14 mouse cellular contexts compared by ENCODE assay signal in the genomic region with DNA sequence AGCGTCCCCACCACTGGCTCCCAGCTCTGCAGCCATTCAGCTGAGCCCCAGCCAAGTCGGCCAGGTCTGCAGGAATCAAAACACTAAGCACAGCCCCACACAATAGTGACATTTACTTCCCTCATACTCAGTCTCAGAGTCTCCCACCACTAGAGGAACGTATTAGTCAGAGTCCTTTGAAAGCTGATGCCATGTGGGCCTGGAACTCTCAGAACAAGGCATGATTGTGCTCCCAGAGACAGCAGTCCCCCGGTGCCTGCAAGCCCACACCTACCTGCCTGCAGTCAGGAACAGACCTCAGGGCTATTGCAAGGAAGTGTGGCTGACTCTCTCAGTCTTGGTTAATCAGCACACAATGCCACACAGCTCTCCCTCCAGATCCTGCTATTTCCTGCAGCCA.
DNase-seq lines count a peak whose midpoint lies in the region; ATAC-seq and TF ChIP-seq lines count a peak whose summit lies in the region.
"Had no signal": no experiment of that assay in that cellular context is flagged by ENCODE, and none has a peak within 500 bp of the region (broad histone marks: within the 10 kb centered on the region; RNA-seq: fewer than 3 reads in every experiment).

No protein-coding gene starts in this region.

- H3K4me3 ChIP-seq in forebrain, embryonic 10.5 days: no peak overlapping the region
- H3K4me3 ChIP-seq in forebrain, embryonic 12.5 days (replicated peaks): no peak overlapping the region
- H3K4me3 ChIP-seq in embryonic facial prominence, embryonic 13.5 days: no peak overlapping the region
- no peak overlapping the region for H3K4me3 ChIP-seq in myocyte
- H3K4me3 ChIP-seq: hindbrain, embryonic 13.5 days had no signal

- 38% methylated on average over 4 of the region's 4 CpGs for WGBS in forebrain, embryonic 10.5 days
- WGBS in forebrain, embryonic 12.5 days: 28% methylated on average over 4 of the region's 4 CpGs
- 7% methylated on average over 4 of the region's 4 CpGs for WGBS in embryonic facial prominence, embryonic 13.5 days

- no peak overlapping the region for H3ac ChIP-seq in myocyte (ENCODE audit: control insufficient read depth, insufficient read length)

- DNase-seq in forebrain, embryonic 10.5 days (ENCODE audit: extremely low spot score, low spot score): no peak
- DNase-seq in layer of hippocampus, adult 18-20 months (ENCODE audit: low spot score in 2 of 2): peak; percentile 22 to 32
- DNase-seq in layer of hippocampus, adult 11-12 months (ENCODE audit: low spot score): no peak
- no peak for DNase-seq in cerebellum, adult 11-12 months
- DNase-seq in layer of hippocampus, adult 8-10 months (ENCODE audit: low spot score in 2 of 2): no peak
- DNase-seq: B cell, adult 2 months; cerebellum, postnatal 14 days; kidney, adult 18-20 months had no signal

- H3K9me3 ChIP-seq in forebrain, embryonic 10.5 days: 0 out of 2 replicates have a peak, but pooled peaks cover 7% of the 10 kb centered on the region
- H3K9me3 ChIP-seq in forebrain, embryonic 12.5 days: no peaks in the 10 kb centered on the region
- no peaks in the 10 kb centered on the region for H3K9me3 ChIP-seq in embryonic facial prominence, embryonic 13.5 days
- H3K9me3 ChIP-seq: G1E; hindbrain, embryonic 13.5 days had no signal

- H3K79me2 ChIP-seq in myocyte (ENCODE audit: control insufficient read depth, insufficient read depth): no peaks in the 10 kb centered on the region

- no peak overlapping the region for H3K4me2 ChIP-seq in forebrain, embryonic 12.5 days
- no peak overlapping the region for H3K4me2 ChIP-seq in embryonic facial prominence, embryonic 13.5 days
- peak overlapping the region; percentile 38 for H3K4me2 ChIP-seq in myocyte (ENCODE audit: low read depth)
- H3K4me2 ChIP-seq: hindbrain, embryonic 13.5 days had no signal

- H3K27ac ChIP-seq in forebrain, embryonic 10.5 days: peak overlapping the region; percentile 48; the same call in 1 of the 2 replicates
- no peak overlapping the region for H3K27ac ChIP-seq in forebrain, embryonic 12.5 days
- peak overlapping the region; percentile 82 for H3K27ac ChIP-seq in embryonic facial prominence, embryonic 13.5 days
- H3K27ac ChIP-seq: hindbrain, embryonic 13.5 days had no signal

- ATAC-seq in forebrain, embryonic 12.5 days (ENCODE audit: low FRiP score): no peak
- ATAC-seq in embryonic facial prominence, embryonic 13.5 days (ENCODE audit: insufficient number of reproducible peaks, insufficient read depth, low FRiP score, low TSS enrichment, low read depth): peak; percentile 60; the same call in 1 of the 2 replicates
- ATAC-seq: forebrain, embryonic 14.5 days had no signal

- H3K9ac ChIP-seq in forebrain, embryonic 12.5 days: no peak overlapping the region
- H3K9ac ChIP-seq in embryonic facial prominence, embryonic 13.5 days: no peak overlapping the region
- H3K9ac ChIP-seq: hindbrain, embryonic 13.5 days had no signal

- no peak for TF ChIP-seq POLR2A in myocyte (IDR thresholded peaks at IDR 0.05; ENCODE audit: insufficient read length, low read depth)

- H3K36me3 ChIP-seq in forebrain, embryonic 10.5 days (replicated peaks): no peaks in the 10 kb centered on the region
- H3K36me3 ChIP-seq in forebrain, embryonic 12.5 days (replicated peaks): no peaks in the 10 kb centered on the region
- no peaks in the 10 kb centered on the region for H3K36me3 ChIP-seq in embryonic facial prominence, embryonic 13.5 days
- H3K36me3 ChIP-seq in myocyte (ENCODE audit: control insufficient read depth, insufficient read depth): no peaks in the 10 kb centered on the region
- H3K36me3 ChIP-seq: G1E; hindbrain, embryonic 13.5 days had no signal

- H3K27me3 ChIP-seq in forebrain, embryonic 10.5 days (ENCODE audit: poor library complexity, severe bottlenecking): no peaks in the 10 kb centered on the region; the same call in 1 of the 2 replicates
- H3K27me3 ChIP-seq in forebrain, embryonic 12.5 days: no peaks in the 10 kb centered on the region
- no peaks in the 10 kb centered on the region for H3K27me3 ChIP-seq in embryonic facial prominence, embryonic 13.5 days
- H3K27me3 ChIP-seq in myocyte (ENCODE audit: control insufficient read depth, insufficient read depth, insufficient read length): no peaks in the 10 kb centered on the region
- H3K27me3 ChIP-seq: hindbrain, embryonic 13.5 days had no signal

- H3K4me1 ChIP-seq in forebrain, embryonic 10.5 days: peaks cover 23% of the 10 kb centered on the region
- peaks cover 5% of the 10 kb centered on the region; the same call in 1 of the 2 replicates for H3K4me1 ChIP-seq in forebrain, embryonic 12.5 days
- H3K4me1 ChIP-seq in embryonic facial prominence, embryonic 13.5 days: peaks cover 21% of the 10 kb centered on the region

TF ChIP-seq in myocyte, 11 proteins besides CTCF, POLR2A, EP300 and RAD21:
- TF ChIP-seq MYOD1 (IDR thresholded peaks at IDR 0.05; ENCODE audit: control insufficient read depth in 1 of 3, insufficient read length in 2 of 3, low read depth in 2 of 3) (no peak), SRF (IDR thresholded peaks at IDR 0.05; ENCODE audit: control insufficient read depth, insufficient read length, low read depth) (no peak), MYOG (IDR thresholded peaks at IDR 0.05; ENCODE audit: control insufficient read depth in 1 of 3, insufficient read depth in 1 of 3, insufficient read length in 2 of 3, low read depth in 2 of 3) (no peak), MAX (IDR thresholded peaks at IDR 0.05; ENCODE audit: low read depth) (no peak), POLR2AphosphoS2 (IDR thresholded peaks at IDR 0.05; ENCODE audit: insufficient read length, low read depth) (no peak), E2F4 (IDR thresholded peaks at IDR 0.05; ENCODE audit: insufficient read depth) (no peak), USF1 (IDR thresholded peaks at IDR 0.05; ENCODE audit: low read depth) (no peak)

Comparison
In these comparisons a context has a peak if more than half of its experiments do, and no peak if none do; other contexts are left out.
1. DNase-seq: peak in layer of hippocampus, adult 18-20 months (2 of 2); none in forebrain, embryonic 10.5 days (single experiment), layer of hippocampus, adult 11-12 months (single experiment), cerebellum, adult 11-12 months (single experiment) and layer of hippocampus, adult 8-10 months (0 of 2).